Mouse (Mus musculus) ovary, postnatal 10 days (tissue): ENCODE measurements around the gene Ivns1abp.
"Not testable (repeated sequence)": the region's sequence is repeated elsewhere in the genome, so short reads cannot be mapped to it uniquely, and the experiment has no call there.

Experiments used
- DNase-seq: peaks from one replicate; pipeline ENCODE4 v3.0.0; 2022; ENCODE audit warnings: low spot score

The Ivns1abp gene

DNA sequence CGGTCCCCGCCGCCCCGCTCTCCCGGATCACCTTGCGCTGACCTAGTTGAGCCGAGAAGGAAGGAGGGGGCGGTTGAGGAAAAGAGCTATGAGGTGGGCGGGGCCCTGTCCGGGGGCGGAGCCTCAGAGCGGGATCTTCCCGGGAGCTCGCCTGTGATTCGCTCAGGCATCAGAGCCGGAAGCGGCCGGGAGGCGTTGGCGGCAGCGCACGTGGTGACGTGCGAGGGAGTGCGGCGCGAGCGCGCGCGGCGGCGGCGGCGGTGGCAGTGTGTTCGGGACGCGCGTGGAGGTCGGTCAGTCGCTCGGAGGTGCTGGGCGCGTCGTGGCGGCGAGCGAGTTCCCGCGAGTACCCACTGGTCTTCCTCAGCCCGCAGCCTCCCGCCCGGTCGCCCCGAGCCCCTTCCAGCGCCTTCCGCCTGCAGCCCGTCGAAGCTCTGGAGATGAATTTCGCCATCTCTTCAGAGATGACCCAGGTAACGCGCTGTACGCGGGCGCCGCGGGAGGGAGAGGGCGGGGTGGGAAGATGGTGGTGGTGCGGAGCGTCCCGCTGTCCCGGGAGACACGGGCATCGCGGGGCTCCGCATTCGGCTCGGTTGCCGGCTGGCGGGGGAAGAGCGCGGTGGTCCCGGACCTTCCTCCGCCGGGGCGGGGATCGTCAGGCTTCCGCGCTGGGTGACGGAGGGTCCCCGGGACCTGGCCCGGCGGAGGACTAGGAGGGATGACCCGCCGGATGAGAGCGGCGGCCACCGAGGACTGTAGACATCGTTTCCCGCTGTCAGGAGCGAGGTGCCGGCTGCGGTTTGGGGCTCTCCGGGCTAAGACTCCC, at the start of gene Ivns1abp:
Gene Ivns1abp, plus strand, starts transcription at position 195 of the 826 bp plus-strand sequence.
- peak; percentile 85 for DNase-seq

DNA sequence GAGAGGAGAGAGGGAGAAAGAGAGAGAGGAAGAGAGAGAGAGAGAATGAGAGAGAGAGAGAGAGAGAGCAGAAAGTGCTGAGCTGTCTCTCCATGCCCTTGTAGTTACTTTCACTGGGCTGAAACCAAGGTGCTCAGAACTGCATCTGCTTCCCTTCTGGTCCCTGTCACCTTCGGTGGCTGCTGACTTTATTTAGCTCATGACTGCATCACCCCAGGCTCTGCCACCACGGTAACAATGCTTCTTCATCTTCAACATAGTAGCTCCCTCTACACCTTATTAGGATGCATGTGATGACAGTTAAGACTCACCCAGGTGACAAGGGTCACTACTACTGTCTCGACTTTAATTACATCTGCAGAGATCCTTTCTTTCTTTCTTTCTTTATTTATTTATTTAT, 48.8 kb upstream of the Ivns1abp start:
- no peak for DNase-seq

DNA sequence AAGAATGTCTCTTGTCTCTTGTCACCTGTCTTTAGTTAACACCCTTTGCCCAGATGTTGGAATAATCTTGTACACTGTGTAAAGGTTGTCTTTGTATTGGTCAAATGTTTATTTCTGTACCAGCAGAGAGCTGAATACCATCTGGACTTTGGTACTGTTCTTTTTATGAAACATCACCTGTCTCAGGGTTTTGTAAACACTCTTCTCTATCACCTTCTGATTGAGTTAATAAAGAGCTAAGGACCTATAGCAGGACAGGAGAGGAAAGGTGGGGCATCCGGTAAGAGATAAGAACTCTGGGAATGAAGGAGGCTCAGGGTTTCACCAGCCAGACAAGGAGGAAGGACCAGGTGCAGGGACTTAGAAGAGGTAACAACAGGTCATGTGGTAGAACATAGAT, 47.7 kb upstream of the Ivns1abp start:
- DNase-seq: no peak

GRCm38 (mm10) chr1:151297025-151297424, 47.3 kb upstream of the Ivns1abp start:
- no peak for DNase-seq

DNA sequence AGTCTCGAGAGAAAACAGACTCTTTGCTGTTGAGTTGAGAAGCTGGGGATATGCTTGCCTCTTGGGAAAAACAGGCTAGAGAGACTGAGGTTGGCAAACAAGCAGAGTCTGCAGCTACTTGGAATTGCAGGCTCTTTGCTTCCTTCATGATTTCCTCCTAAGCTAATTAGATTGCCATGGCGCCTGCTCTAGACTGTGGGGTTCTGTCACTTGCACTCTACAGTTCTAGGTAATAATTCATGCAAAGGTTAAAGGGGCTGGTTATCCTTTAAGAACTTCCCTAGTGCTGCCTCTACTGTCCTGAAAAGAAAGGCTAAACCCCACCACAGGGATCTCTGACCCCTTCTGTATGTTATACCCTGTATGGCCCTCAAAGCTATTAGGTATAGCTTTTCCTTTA, 46.7 kb upstream of the Ivns1abp start:
- no peak for DNase-seq

GRCm38 (mm10) chr1:151301456-151301855, 42.8 kb upstream of the Ivns1abp start:
- DNase-seq: no peak

DNA sequence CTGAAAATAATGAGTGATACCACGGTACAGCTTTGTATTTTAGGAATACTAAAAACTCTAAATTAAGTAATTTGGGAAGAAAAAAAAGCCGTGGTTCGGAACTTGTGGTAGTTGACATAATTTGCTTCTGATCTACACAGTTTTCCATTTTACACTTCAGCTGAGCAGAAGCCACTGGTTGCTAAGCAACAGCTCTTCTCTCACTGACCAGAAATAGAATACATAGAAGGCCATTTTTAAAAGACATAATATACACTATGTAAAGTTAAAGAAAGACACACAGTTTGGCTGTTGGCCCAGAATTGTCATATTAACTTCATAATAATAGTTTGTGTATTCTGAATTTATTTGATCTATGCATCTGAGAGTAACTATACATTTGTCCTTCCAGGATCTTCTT, 42.4 kb upstream of the Ivns1abp start:
- DNase-seq: no peak

GRCm38 (mm10) chr1:151303265-151303664, 41.0 kb upstream of the Ivns1abp start:
- no peak for DNase-seq

- not testable (repeated sequence) for DNase-seq
These were observed 39.3 kb upstream of the Ivns1abp start for GRCm38 (mm10) chr1:151305001-151305400.

DNA sequence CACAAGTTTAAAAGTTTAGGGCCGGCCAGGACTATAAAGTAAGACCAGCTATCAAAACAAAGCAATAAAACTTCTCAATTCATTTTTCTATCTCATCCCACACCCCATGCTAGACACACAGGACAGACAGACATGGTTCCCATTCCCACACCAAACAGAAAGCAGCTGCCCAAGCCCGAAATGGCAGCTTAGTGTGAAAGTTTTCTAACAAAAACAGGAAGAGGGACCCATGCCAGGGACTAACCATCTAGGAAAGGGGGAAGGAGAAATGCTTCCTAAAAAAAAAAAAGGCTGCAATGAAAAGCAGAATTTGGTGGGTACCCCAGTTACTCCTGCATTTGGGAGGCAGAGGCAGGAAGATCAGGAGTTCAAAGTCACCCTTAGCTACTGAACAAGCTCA, 37.2 kb upstream of the Ivns1abp start:
- no peak for DNase-seq

GRCm38 (mm10) chr1:151307821-151308220, 36.5 kb upstream of the Ivns1abp start:
- DNase-seq: no peak

- DNase-seq: no peak
These were observed 35.8 kb upstream of the Ivns1abp start for GRCm38 (mm10) chr1:151308508-151308907.

DNA sequence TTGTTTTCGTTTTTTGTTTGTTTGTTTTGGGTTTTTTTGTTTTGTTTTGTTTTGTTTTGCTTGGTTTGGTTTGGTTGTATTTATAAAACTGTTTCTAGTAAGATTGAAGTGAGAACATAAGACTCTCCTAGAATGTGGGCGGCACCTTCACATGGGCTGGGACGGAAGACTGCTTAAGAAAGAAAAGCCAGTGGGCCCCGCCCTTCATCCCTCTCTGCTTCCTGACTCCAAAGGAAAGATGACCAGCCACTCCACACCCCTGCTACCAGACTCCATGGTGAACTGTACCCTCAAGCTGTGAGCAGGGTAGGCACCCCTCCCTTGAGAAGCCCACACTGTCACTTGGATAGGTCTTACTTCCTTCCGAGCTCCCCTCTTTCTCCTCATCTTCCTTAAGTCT, 33.8 kb upstream of the Ivns1abp start:
- no peak for DNase-seq

- no peak for DNase-seq
These were observed 32.9 kb upstream of the Ivns1abp start for GRCm38 (mm10) chr1:151311379-151311778.

- DNase-seq: no peak
These were observed 25.0 kb upstream of the Ivns1abp start for GRCm38 (mm10) chr1:151319267-151319666.

- DNase-seq: no peak
These were observed 23.9 kb upstream of the Ivns1abp start for GRCm38 (mm10) chr1:151320408-151320807.

DNA sequence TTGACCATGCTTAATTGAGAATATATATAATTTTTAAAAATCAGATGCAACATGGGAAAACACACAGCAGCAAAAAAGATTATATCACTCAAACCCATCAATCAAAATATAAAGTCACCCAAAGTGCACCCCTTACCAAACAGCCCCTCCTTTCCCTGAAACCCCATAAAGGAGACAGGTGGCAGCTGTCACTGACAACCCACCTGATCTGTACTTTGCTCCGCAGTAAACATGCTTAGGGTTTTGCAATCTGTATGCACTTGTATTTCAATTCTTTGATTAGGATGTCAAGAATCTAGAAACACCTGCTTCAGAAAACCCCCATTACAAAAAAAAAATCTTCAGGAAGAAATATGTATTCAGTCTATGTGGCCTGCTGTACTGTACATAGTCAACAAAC, 18.9 kb upstream of the Ivns1abp start:
- DNase-seq: no peak

- no peak for DNase-seq
These were observed 15.8 kb upstream of the Ivns1abp start for GRCm38 (mm10) chr1:151328341-151329097.

DNA sequence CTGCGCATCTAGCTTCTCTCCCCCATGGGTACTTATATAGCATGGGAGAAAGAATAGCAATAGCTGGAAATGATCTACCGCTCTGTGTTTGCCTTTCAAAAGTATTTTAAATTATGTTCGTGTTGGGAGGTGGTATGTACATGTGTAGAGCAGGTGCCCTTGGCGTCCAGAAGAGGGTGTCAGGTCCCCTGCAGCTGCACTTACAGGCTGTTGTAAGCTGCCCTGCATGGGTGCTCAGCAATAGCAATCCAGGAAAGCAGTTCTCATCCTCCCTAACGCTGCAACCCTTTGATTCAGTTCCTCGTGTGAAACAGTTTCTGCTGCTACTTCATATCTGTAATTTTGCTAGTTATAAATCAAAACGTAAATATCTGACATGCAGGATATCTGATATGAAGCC, 14.7 kb upstream of the Ivns1abp start:
- no peak for DNase-seq

- DNase-seq: no peak
These were observed 11.5 kb upstream of the Ivns1abp start for GRCm38 (mm10) chr1:151332819-151333218.

DNA sequence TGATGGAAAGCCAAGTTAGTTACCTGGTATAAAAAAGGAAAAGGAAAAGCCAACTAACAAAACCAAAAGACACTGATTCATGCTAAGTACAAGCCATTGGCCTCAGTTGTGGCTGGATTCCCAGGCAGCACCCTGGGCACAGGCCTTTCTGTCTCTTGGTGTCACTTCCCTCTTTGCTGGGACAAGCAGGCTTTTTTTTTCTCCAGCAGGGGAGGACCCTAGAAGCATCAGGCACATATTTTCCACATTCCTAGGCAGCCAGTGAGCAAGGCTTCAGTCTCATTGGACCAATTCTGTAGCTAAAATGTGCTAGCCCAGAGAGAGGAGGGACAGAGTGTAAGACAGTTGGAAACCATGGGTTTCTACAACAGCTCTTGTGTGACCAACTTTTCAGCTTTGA, 6.0 kb upstream of the Ivns1abp start:
- no peak for DNase-seq

GRCm38 (mm10) chr1:151338941-151339340, 5.3 kb upstream of the Ivns1abp start:
- DNase-seq: no peak

GRCm38 (mm10) chr1:151341321-151342044, 2.8 kb upstream of the Ivns1abp start:
- DNase-seq: no peak
